Mouse (Mus musculus): ENCODE data around the gene Sipa1l1. TPM values are rescaled to one million over a fixed set of nuclear protein-coding genes. Genes with fewer than 3 reads are reported as not detected.

Sipa1l1 gene
- polyA plus RNA-seq, 1 experiment from 2014 or later = 17.2 TPM

DNA sequence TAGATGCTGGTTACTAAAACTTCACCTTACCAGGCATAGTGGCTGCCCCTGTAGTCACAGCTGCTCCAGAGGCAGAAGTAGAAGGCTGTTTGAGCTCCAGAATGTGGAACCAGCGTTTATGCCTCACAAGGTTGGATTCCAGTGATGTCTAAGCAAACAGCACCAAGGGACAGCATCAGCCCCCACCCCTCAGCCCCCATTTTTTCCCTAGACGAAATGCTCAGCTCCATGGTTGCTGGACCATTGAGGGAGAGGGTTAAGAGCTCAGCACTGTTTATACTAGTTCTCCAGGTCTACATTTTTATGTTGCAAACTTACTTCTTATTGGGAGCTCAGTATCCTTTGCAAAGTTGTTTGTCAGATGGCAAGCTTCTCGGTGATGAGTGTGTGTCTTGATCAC lies 202.1 kb downstream of the Sipa1l1 start:
- Histone ChIP-seq H3K4me1 (ENCODE audit: control insufficient read depth, insufficient read depth, low read length) (no peaks in the 10 kb centered on the region), H3K27ac (ENCODE audit: low read depth, low read length) (no peak overlapping the region), H3K36me3 (ENCODE audit: control insufficient read depth, insufficient read depth, low read length) (no peaks in the 10 kb centered on the region), H3K4me3 (ENCODE audit: low read depth, low read length) (no peak overlapping the region), H3K27me3 (ENCODE audit: control insufficient read depth, insufficient read depth, low read length) (no peaks in the 10 kb centered on the region), H3K4me2 (ENCODE audit: low read depth, low read length) (no peak overlapping the region), H3K9ac (replicated peaks; ENCODE audit: low read depth, low read length) (no peak overlapping the region), H3K9me3 (ENCODE audit: control insufficient read depth, low read length) (no peaks in the 10 kb centered on the region)
- ATAC-seq (ENCODE audit: low read depth) = no peak
- 84% methylated on average over 3 of the region's 3 CpGs for WGBS

DNA sequence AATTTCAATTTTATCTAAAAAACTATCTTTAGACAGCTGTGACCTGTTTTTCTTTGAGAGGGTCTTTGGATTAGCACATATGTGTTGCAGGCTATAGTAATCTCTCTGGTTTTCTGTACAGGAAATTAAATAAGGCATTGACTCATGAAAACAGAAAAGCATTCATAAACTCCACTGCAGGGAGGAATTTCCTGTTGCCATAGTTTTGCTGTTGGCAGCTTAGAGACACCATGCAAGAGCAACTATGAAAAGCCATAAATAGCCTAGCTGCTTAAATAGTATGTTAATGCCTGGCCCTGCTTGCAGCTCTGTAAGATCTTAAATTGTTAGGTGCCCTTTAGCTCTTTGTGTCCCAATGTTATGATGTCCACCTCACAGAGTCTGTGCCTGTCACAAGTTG lies 204.9 kb downstream of the Sipa1l1 start:
- no peak overlapping the region for H3K4me2 ChIP-seq (ENCODE audit: low read depth, low read length)
- no peak overlapping the region for H3K4me3 ChIP-seq (ENCODE audit: low read depth, low read length)
- no peak overlapping the region for H3K9ac ChIP-seq (replicated peaks; ENCODE audit: low read depth, low read length)
- no peaks in the 10 kb centered on the region for H3K4me1 ChIP-seq (ENCODE audit: control insufficient read depth, insufficient read depth, low read length)
- no peaks in the 10 kb centered on the region for H3K36me3 ChIP-seq (ENCODE audit: control insufficient read depth, insufficient read depth, low read length)
- H3K9me3 ChIP-seq (ENCODE audit: control insufficient read depth, low read length) = no peaks in the 10 kb centered on the region
- no peak overlapping the region for H3K27ac ChIP-seq (ENCODE audit: low read depth, low read length)
- no peak for ATAC-seq (ENCODE audit: low read depth)
- no peaks in the 10 kb centered on the region for H3K27me3 ChIP-seq (ENCODE audit: control insufficient read depth, insufficient read depth, low read length)

DNA sequence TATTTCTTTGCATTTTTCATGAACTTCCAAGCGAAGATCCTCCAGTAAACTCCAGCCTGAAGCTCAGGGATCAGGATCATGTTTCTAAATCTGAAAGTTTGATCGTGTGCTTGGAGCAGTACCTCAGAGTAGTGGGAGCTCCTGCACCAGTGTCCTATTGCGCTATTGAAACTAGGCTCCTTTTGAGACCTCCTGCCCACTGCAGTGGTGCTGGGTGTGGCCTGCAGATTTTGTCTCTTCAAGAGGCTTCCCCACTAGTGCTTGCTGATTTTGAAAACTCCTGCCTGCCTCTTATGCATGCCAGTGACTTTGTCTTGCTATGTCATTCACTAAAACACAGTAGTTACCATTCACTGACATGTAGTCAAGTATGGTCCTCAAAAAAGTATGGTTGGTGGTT lies 213.8 kb downstream of the Sipa1l1 start:
- ATAC-seq (ENCODE audit: low read depth) = no peak
- no peak overlapping the region for H3K4me3 ChIP-seq (ENCODE audit: low read depth, low read length)
- no peak overlapping the region for H3K9ac ChIP-seq (replicated peaks; ENCODE audit: low read depth, low read length)
- H3K27ac ChIP-seq (ENCODE audit: low read depth, low read length) = no peak overlapping the region
- no peaks in the 10 kb centered on the region for H3K4me1 ChIP-seq (ENCODE audit: control insufficient read depth, insufficient read depth, low read length)
- H3K9me3 ChIP-seq (ENCODE audit: control insufficient read depth, low read length) = no peaks in the 10 kb centered on the region
- no peak overlapping the region for H3K4me2 ChIP-seq (ENCODE audit: low read depth, low read length)
- no peaks in the 10 kb centered on the region for H3K27me3 ChIP-seq (ENCODE audit: control insufficient read depth, insufficient read depth, low read length)
- H3K36me3 ChIP-seq (ENCODE audit: control insufficient read depth, insufficient read depth, low read length) = no peaks in the 10 kb centered on the region
- 92% methylated on average over 3 of the region's 3 CpGs for WGBS

DNA sequence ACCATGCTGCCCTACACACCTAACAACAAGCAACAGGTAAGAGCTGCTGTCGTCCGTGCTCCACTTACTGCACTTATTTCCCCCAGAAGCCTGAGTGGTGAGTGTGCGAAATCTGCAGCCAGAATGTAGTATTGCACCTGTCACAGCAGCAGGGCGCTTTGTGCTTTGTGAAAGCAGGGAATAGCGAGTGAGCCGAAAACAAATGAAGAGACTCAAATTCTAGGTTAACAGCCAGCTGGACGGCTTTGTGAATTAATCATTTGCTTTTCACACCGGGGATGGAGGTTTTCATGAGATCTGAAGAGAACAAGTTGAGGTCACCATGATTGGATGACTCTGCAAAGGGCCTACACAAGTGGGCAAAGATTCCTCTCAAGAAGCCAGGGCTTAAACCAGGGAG lies 215.6 kb downstream of the Sipa1l1 start:
- no peaks in the 10 kb centered on the region for H3K9me3 ChIP-seq (ENCODE audit: control insufficient read depth, low read length)
- no peaks in the 10 kb centered on the region for H3K4me1 ChIP-seq (ENCODE audit: control insufficient read depth, insufficient read depth, low read length)
- H3K27me3 ChIP-seq (ENCODE audit: control insufficient read depth, insufficient read depth, low read length) = no peaks in the 10 kb centered on the region
- WGBS = 74% methylated on average over 8 of the region's 8 CpGs
- no peak overlapping the region for H3K9ac ChIP-seq (replicated peaks; ENCODE audit: low read depth, low read length)
- no peak overlapping the region for H3K4me2 ChIP-seq (ENCODE audit: low read depth, low read length)
- H3K4me3 ChIP-seq (ENCODE audit: low read depth, low read length) = no peak overlapping the region
- no peak overlapping the region for H3K27ac ChIP-seq (ENCODE audit: low read depth, low read length)
- no peaks in the 10 kb centered on the region for H3K36me3 ChIP-seq (ENCODE audit: control insufficient read depth, insufficient read depth, low read length)
- no peak for ATAC-seq (ENCODE audit: low read depth)

DNA sequence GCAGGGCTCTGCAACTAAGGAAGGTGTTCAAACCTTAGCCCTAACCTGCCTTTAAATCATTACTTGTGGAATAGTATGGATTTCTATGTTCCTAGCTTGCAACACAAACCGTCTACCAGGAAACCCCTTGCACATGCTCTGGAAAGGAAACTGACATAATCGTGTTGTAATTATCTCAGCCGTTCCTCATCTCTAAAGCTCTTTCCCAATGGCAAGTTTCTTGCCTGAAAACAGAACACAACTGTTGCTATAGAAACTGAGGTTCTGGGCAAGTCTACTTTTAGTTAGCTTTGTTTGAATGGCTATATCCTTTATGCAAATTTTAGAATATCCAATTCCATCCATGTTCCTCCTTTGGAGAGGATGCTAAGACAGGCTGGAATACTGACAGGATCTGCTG lies 217.9 kb downstream of the Sipa1l1 start:
- Histone ChIP-seq H3K9ac (replicated peaks; ENCODE audit: low read depth, low read length) (no peak overlapping the region), H3K9me3 (ENCODE audit: control insufficient read depth, low read length) (no peaks in the 10 kb centered on the region), H3K4me3 (ENCODE audit: low read depth, low read length) (no peak overlapping the region), H3K27ac (ENCODE audit: low read depth, low read length) (no peak overlapping the region), H3K4me1 (ENCODE audit: control insufficient read depth, insufficient read depth, low read length) (no peaks in the 10 kb centered on the region), H3K27me3 (ENCODE audit: control insufficient read depth, insufficient read depth, low read length) (no peaks in the 10 kb centered on the region), H3K4me2 (ENCODE audit: low read depth, low read length) (no peak overlapping the region), H3K36me3 (ENCODE audit: control insufficient read depth, insufficient read depth, low read length) (no peaks in the 10 kb centered on the region)
- ATAC-seq (ENCODE audit: low read depth) = no peak
- WGBS = 87% methylated on average over 3 of the region's 3 CpGs

DNA sequence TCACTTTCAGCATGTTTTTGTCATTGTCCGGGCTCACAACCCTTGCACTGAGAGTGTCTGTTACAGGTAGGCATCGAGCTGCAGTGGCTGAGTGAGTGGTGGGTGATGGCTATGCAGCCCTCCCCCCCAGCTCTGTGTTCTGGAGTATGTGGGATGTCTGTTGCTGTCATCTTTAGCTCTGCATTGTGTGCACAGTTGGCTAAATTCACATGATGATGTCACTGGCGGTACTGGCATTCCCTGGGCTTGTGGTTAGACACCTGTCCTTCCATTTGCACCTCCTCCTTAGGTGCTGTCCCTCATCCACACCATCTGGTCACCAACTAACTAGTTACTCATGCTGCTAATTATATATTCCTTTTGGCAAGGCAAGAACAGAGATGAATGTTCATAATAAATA lies 218.5 kb downstream of the Sipa1l1 start:
- no peaks in the 10 kb centered on the region for H3K4me1 ChIP-seq (ENCODE audit: control insufficient read depth, insufficient read depth, low read length)
- H3K27me3 ChIP-seq (ENCODE audit: control insufficient read depth, insufficient read depth, low read length) = no peaks in the 10 kb centered on the region
- no peak for ATAC-seq (ENCODE audit: low read depth)
- 92% methylated on average over 3 of the region's 3 CpGs for WGBS
- no peak overlapping the region for H3K27ac ChIP-seq (ENCODE audit: low read depth, low read length)
- H3K4me3 ChIP-seq (ENCODE audit: low read depth, low read length) = no peak overlapping the region
- no peaks in the 10 kb centered on the region for H3K9me3 ChIP-seq (ENCODE audit: control insufficient read depth, low read length)
- no peaks in the 10 kb centered on the region for H3K36me3 ChIP-seq (ENCODE audit: control insufficient read depth, insufficient read depth, low read length)
- H3K9ac ChIP-seq (replicated peaks; ENCODE audit: low read depth, low read length) = no peak overlapping the region
- no peak overlapping the region for H3K4me2 ChIP-seq (ENCODE audit: low read depth, low read length)

DNA sequence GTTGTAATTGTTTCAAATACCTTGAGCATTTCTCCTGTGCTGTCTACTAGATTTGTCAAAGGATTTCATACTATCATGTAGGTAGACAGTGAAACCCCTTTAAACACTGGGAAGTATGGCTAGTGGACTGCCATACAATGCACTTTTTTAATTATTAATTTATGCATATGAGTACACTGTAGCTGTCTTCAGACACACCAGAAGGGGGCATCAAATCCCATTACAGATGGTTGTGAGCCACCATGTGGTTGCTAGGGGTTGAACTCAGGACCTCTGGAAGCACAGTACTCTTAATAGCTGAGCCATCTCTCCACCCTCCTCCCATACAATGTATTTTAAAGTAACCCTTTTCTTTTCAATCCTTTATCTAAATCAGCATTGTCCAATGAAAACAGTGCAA lies 219.0 kb downstream of the Sipa1l1 start:
- Histone ChIP-seq H3K36me3 (ENCODE audit: control insufficient read depth, insufficient read depth, low read length) (no peaks in the 10 kb centered on the region), H3K27me3 (ENCODE audit: control insufficient read depth, insufficient read depth, low read length) (no peaks in the 10 kb centered on the region), H3K4me2 (ENCODE audit: low read depth, low read length) (no peak overlapping the region), H3K4me1 (ENCODE audit: control insufficient read depth, insufficient read depth, low read length) (no peaks in the 10 kb centered on the region), H3K27ac (ENCODE audit: low read depth, low read length) (no peak overlapping the region), H3K9me3 (ENCODE audit: control insufficient read depth, low read length) (no peaks in the 10 kb centered on the region), H3K4me3 (ENCODE audit: low read depth, low read length) (no peak overlapping the region), H3K9ac (replicated peaks; ENCODE audit: low read depth, low read length) (no peak overlapping the region)
- ATAC-seq (ENCODE audit: low read depth) = no peak

DNA sequence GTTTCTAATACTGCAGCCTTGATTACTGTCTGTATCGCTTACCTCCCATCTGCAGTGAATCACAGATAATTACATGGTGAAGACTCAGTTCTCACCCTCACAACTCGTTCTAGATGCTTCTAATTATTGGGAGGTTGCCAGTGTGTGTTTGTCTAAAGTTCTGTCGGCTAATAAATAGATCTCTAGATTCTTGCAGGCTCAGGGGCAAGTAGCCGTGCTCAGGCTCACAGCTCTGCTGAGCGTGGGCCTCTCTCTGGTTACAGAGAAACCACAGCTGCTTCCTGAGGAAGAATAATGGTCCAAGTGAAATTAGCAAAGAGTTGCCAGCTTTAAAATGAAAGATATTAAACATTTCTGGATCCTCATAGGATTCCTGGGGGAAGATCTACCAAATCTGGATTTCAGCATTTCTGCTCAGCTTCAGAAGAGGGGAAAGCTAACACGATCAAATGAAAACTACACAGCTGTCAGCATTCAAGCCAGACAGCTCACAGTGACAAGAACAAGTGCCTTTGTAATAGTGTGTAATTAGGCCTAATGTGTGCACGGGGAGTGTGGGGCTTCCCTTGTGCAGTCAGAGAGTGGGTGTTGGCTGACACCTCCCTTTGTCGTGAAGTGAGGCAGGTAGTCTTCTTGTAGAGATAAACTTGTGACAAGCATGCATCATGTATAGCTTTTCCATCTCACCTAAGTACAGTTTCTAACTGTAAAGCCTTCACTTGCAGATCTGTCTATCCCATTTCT lies 225.2 kb downstream of the Sipa1l1 start:
- no peaks in the 10 kb centered on the region for H3K27me3 ChIP-seq (ENCODE audit: control insufficient read depth, insufficient read depth, low read length)
- H3K4me1 ChIP-seq (ENCODE audit: control insufficient read depth, insufficient read depth, low read length) = no peaks in the 10 kb centered on the region
- H3K9me3 ChIP-seq (ENCODE audit: control insufficient read depth, low read length) = no peaks in the 10 kb centered on the region
- no peak overlapping the region for H3K4me2 ChIP-seq (ENCODE audit: low read depth, low read length)
- no peak for ATAC-seq (ENCODE audit: low read depth)
- no peak overlapping the region for H3K4me3 ChIP-seq (ENCODE audit: low read depth, low read length)
- no peak overlapping the region for H3K27ac ChIP-seq (ENCODE audit: low read depth, low read length)
- 51% methylated on average over 8 of the region's 8 CpGs for WGBS
- H3K36me3 ChIP-seq (ENCODE audit: control insufficient read depth, insufficient read depth, low read length) = no peaks in the 10 kb centered on the region
- H3K9ac ChIP-seq (replicated peaks; ENCODE audit: low read depth, low read length) = no peak overlapping the region

DNA sequence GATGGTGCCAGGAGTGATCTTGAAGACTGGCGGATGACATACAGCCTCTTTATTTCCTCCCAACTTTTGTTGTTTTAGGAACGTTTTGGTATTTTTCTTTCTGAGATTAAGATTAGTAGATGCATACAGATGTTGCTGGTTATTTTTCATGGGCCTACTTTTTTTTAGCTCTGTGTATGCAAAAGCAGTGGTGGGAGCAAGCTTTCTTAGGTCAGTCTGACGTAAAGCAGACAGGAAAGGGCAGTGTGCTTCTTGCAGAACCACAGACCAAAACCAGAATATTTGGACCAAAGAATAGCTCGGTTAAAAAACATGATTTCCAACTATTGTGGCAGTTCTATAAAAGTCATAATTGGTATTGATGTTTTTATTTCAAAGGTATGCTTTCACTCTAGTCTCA lies 226.1 kb downstream of the Sipa1l1 start:
- H3K4me3 ChIP-seq (ENCODE audit: low read depth, low read length) = no peak overlapping the region
- no peaks in the 10 kb centered on the region for H3K4me1 ChIP-seq (ENCODE audit: control insufficient read depth, insufficient read depth, low read length)
- no peak overlapping the region for H3K27ac ChIP-seq (ENCODE audit: low read depth, low read length)
- no peak for ATAC-seq (ENCODE audit: low read depth)
- 89% methylated on average over 4 of the region's 4 CpGs for WGBS
- H3K27me3 ChIP-seq (ENCODE audit: control insufficient read depth, insufficient read depth, low read length) = no peaks in the 10 kb centered on the region
- H3K4me2 ChIP-seq (ENCODE audit: low read depth, low read length) = no peak overlapping the region
- no peaks in the 10 kb centered on the region for H3K9me3 ChIP-seq (ENCODE audit: control insufficient read depth, low read length)
- H3K36me3 ChIP-seq (ENCODE audit: control insufficient read depth, insufficient read depth, low read length) = no peaks in the 10 kb centered on the region
- H3K9ac ChIP-seq (replicated peaks; ENCODE audit: low read depth, low read length) = no peak overlapping the region

All from neural tube, embryonic 14.5 days (tissue).